Mouse (Mus musculus) gastrocnemius, adult 8-10 months (tissue): ENCODE data around the gene Nek8. TPM values are rescaled to one million over a fixed set of nuclear protein-coding genes. Genes with fewer than 3 reads are reported as not detected.
"Not testable (repeated sequence)": the region's sequence is repeated elsewhere in the genome, so short reads cannot be mapped to it uniquely, and the experiment has no call there.

Source experiments
- DNase-seq, 2 experiments: peaks; one replicate each; pipeline ENCODE4 v3.0.0; 2022; ENCODE audit warnings: low spot score in 2 of 2
- total RNA-seq, 4 experiments: library from RNA; stranded (reverse); gene quantifications; 2 replicates each; pipeline ENCODE4 v1.2.4; 2022

Gene Nek8
- total RNA-seq: under 1 TPM; 0.19 to 0.73 (median 0.50) TPM

DNA sequence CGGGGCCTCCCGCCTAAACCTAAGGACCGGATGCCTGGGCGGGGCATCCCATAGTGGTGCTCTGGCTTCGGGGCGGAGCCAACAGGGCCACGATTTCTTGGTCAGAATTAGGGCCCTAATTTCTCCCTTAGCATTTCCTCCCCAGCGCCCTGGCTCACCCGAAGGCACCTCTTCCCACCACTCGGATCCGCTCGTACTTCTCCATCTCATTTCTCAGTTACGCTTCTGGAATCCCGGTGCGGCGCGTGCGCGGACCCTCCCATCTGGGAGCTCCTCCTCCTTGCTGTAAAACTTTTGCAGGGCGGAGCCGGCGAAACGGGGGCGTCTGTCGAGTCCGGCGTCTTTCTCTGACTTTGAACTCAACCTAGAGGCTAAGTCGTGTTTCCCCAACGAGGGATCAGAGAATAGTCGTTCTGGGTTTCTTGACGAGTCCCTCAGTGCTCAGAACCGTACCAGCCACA, at the start of gene Nek8, which contains the start of gene Tlcd1:
Gene Nek8, minus strand, starts transcription at position 274 of the 461 bp plus-strand sequence.
Gene Tlcd1, plus strand, starts transcription at position 310 of the 461 bp plus-strand sequence.
- peak; percentile 85 to 88 for DNase-seq

GRCm38 (mm10) chr11:78223586-78223985, 47.1 kb upstream of the Nek8 start:
- DNase-seq: peak; percentile 31 to 49

DNA sequence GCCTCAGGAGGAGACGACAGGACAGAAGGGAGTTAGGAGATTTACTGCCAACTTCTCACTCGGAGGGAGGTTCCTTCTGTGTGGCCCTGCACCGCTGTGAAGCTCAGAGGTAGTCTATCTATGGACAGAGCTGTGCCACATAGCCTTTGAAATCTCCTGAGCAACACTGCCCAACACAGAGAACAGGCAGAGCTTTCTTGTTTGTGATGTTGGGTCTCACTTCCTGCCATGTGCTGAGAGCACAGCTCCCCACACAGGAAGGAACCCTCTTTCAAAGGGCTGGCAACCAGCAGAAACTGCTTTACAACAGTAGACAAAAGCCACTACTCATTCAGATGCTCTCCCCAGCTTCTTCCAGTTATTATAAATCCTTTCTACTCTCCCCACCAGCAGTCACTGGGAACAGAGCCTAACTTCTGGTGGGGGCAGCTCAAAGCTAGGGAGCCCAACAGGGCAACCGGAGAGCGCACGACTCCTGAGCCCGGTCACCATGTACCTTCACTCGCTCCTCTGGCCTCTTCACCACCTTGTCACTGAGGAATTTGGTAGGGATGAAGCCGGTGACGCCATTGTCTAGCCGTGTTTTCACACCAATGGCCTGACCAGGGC, 39.3 kb upstream of the Nek8 start:
- DNase-seq: no peak

GRCm38 (mm10) chr11:78213086-78213817, 36.8 kb upstream of the Nek8 start:
- no peak for DNase-seq

GRCm38 (mm10) chr11:78211513-78211912, 35.0 kb upstream of the Nek8 start:
- DNase-seq: no peak

DNA sequence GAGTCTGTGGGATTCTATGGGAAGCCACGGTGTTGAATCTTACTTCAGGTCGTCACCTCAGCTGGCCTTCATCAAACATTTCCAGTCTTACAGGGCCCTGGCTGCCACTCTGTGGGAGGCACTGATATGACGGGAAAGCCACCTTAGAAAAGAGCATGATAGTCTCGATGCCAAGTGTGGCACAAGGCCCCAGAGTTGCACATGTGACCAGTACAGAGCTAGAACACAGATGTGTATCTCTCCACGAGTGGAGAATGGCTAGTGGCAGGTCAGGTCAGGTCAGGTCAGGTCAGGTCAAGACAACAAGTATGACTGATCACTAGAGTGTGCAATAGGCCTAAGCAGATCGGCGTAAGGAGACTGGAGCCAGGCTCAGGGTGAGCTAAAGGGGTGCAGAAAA, 34.1 kb upstream of the Nek8 start:
- no peak for DNase-seq

GRCm38 (mm10) chr11:78209886-78210285, 33.4 kb upstream of the Nek8 start:
- DNase-seq: no peak

DNA sequence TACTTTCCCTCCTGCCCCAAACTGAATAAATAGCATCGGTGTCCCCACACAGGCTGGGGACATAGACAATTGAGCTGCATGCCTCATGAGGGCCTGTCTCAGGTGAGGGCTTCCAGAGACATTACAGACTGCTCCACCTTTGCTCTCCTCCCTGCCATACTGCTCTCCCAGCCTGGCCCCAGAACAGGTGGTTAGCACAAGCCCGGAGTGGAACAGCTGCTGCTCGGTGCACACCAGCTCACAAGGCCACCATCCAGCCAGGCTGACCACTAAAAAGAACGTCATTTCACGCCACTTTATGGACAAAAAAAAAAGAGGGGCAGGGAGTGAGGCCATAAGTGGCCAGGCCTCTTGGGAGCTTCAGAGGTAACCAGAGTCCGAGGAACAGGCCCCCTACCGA, 30.7 kb upstream of the Nek8 start:
- DNase-seq: no peak

DNA sequence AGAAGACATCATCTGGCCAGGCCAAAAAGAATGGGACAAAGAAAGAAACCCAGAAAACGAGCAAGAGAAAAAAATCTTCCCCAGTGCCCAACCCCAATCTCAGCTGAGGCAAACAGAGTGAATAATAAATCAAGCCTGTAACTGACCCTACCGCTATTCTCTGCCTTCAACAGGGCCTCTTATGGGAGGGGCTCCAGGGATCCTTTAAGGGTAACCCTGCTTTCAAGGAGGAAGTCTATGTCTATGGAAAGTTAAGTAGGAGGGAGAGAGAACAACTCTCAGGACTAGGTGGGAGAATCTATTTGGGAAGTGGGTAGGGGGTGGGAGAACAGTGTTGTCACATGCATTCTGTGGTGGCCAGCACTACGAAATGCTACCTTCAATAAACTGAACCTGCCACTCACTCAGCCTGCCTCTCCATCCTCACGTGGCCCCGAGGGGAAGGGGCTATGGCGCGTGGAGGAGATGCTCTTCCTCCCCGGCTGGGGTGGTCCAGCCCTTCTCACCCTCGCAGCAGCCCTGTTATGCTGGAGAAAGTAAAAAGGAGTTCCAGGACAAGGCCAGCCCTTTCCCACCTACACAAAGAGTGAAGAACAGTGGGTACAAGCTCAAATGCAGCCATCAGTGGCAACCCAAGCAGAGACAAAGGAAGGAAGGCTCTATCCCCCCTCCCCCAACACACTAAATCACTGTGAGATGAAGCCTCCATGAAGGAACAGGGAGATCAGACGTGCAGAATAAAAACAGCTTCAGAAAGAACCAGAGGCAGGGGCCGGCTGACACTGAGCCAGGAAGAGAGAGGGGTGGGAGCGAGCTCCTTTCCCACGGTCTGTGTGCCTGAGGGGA, 29.1 kb upstream of the Nek8 start:
- no peak for DNase-seq

DNA sequence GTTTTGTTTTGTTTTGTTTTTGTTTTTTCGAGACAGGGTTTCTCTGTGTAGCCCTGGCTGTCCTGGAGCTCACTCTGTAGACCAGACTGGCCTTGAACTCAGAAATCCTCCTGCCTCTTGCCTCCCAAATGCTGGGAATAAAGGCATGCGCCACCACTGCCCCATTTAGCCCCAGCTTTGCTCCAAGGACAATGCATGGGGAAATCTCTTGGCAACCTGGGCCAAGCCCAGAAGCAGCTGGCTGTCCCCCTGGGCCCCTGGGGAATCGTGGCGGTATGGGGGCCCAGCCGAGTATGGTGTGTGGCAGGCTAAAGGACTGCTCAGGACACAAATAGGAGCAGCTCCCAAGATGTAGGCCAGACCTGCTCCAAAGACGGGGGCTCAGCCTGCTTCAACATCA, 27.8 kb upstream of the Nek8 start:
- DNase-seq: no peak

GRCm38 (mm10) chr11:78202372-78202771, 25.9 kb upstream of the Nek8 start:
- no peak for DNase-seq

GRCm38 (mm10) chr11:78195101-78195863, 18.8 kb upstream of the Nek8 start:
- DNase-seq: no peak

DNA sequence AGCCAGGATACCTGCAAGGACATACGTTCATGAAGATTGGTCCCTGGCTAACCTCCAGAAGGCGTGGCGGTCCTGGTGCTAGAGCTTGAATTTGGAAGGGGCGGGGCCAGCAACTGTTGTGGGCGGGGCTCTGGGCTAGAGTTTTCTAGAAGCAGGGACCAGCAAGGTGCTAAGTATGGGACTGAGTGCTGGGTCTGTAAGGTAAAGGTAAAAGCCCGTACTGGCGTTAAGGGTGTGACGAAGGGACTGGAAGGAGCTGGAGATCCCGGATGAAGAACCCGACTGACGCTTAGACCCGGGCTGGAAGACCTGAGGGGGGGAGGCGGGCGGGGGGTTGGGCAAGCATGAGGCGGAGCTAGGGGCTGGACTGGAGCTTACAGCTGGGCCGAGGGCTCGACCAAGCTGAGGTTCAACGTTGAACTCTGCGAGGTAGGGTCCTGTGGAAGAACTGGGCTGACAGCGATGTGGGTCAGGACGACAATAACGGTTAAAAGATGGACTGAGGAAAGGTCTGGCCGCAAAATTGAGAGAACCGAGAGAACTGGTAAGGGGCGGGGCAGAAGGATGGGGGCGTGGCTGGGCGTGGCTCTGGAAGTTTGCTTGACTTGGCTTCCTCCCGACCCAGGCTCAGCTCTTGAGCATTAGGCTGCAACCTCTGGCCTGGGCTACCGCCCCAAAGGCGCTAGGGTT, 18.1 kb upstream of the Nek8 start:
- peak; percentile 68 to 73 for DNase-seq

DNA sequence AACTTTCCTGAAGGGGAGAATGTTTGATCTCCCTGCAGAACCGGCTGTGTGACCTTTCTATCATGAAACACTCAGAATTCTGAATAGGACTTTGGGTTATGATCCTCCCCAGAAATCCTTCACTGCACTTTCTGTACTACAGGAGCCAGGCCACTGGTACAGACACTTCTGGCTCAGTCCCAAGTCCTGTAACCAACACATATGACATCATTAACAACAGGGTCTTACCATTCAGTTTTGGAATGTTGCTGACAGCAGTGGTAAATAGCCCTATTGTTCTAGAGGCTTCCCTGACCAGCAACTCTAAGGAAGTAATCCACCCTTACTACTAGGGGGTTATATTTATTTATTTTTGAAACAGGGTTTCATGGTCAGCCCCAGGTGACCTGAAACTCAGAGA, 16.6 kb upstream of the Nek8 start, which contains the start of gene Proca1:
Gene Proca1, plus strand, starts transcription at position 280 of the 400 bp plus-strand sequence.
- DNase-seq: no peak

DNA sequence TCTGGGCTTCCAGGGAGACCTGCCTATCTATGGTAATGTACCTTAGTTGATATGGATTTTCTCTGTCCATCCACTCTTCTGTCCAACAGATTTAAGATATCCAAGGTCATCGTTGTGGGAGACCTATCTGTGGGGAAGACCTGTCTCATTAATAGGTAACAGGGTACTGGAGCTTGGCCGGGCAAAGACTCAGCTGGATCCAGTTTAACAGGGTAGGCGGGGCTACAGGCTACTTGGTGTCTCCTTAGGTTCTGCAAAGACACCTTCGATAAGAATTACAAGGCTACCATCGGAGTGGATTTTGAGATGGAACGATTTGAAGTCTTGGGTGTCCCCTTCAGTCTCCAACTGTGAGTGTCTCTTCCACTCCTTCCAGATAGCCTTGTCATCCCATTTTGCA, 13.6 kb upstream of the Nek8 start:
- DNase-seq: no peak

GRCm38 (mm10) chr11:78189234-78190040, 13.0 kb upstream of the Nek8 start:
- peak; percentile 24 to 32 for DNase-seq

DNA sequence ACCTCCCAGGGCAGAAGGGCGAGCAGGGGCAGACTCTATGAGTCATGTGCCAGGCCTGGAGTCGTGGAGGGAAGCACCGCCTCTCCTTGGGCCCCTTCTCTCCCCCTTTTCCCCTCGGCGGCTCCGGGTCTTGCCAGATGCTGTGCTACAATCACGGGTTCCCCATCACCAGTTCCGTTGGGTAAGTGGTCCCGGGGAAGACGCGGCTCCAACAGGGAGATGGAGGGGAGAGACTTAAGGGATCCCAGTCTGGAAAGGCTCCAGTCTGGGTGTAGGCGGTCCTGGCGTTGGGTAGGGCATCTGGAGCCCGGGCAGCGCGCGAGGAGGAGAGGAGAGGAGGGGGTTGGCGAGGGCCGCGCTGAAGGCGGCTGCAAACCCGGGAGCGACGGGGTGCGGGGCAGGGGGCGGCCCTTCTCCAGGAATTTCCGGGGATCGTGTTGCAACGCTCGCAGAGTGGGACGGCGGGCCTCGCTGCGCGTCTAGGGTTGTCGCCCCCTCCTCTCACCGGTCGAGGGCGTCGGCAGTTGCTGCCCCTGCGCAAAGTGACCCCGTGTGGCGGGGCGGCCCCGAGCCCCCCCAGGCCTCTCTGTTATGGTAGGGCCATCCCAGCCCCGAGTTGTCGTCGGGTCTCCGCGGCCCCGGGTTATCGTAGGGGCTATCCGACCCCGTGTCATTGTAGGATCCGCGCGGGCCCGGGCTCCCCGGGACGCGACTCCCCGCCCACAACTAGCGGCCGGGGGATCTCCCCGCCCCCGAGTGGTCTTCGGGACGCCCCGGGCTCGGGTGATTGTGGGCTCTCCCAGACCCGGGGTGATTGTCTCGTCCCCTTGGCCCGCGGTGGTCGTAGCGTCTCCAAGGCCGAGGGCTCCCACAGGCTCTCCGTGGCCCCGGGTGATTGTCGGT, 12.1 kb upstream of the Nek8 start, which contains the start of gene Rab34:
Gene Rab34, plus strand, starts transcription at position 100 of the 903 bp plus-strand sequence.
- peak in 1 of 2 experiments; percentile 43 for DNase-seq

DNA sequence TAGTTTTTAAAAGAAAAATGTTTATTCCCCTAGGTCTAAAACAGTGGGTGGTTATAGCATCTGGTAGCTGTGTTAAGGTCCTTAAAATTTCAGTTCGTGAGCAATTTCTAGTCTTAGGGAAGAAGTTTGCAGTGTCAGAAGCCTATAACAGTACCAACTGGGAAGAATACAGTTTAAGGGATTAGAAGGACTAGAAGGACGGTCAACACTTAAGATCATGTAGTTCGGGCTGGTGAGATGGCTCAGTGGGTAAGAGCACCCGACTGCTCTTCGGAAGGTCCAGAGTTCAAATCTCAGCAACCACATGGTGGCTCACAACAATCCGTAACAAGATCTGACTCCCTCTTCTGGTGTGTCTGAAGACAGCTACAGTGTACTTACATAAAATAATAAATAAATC, 8.2 kb upstream of the Nek8 start:
- DNase-seq: not testable (repeated sequence)
